Mouse (Mus musculus): Measurements from ENCODE around the gene Atf7. TPM values are rescaled to one million over a fixed set of nuclear protein-coding genes. Genes with fewer than 3 reads are reported as not detected.

Atf7 gene
- polyA plus RNA-seq, 1 experiment from 2014 or later: 48.7 TPM

- peak overlapping the region; percentile 64 for H3K4me3 ChIP-seq
- no peaks in the 10 kb centered on the region for H3K27me3 ChIP-seq
- H3K9ac ChIP-seq: peak overlapping the region; percentile 1; the same call in 1 of the 2 replicates
- no peaks in the 10 kb centered on the region for H3K9me3 ChIP-seq
- no peak for ATAC-seq (ENCODE audit: insufficient number of reproducible peaks, low FRiP score, low TSS enrichment, low read depth)
- H3K4me1 ChIP-seq: peaks cover 42% of the 10 kb centered on the region
- H3K4me2 ChIP-seq: peak overlapping the region; percentile 87
- H3K27ac ChIP-seq: peak overlapping the region; percentile 82
- no peaks in the 10 kb centered on the region for H3K36me3 ChIP-seq
- WGBS: 10% methylated on average over 6 of the region's 6 CpGs
Measured at GRCm38 (mm10) chr15:102511285-102511833, 113.9 kb downstream of the Atf7 start.

DNA sequence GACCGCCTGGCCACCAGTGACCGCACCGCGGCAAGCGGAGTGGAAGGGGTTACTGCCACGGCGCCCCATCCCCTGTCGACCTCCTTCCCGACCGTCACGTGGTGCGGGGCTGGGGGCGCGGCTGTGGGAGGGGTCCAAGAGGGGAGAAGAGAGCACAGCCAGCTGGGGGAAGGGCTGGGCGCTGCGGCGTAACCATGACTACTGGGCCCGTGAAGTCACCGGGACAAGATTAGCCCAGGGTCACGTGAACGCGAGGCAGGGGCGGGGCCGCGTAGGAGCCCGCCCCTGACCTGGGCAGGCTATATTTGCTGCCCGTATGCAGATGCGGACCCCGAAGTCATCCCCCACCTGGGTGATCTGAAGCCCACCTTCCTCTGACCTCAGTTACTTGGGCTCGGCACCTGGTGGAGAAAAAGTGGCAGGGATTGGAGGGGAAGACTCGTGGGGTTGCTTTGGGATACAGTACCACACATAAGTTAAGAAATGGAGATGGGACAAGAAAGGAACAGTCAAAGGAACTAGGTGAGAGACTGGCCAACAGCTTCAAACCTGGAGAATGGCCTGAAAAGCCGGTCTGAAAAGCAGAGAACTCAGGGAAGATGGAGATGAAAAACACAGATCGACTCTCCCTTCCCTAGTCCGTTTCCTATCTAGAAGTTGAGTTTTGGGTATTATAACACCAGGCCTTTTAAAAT is 114.5 kb downstream of the Atf7 start:
- H3K9me3 ChIP-seq: no peaks in the 10 kb centered on the region
- H3K4me1 ChIP-seq: peaks cover 36% of the 10 kb centered on the region
- peak overlapping the region; percentile 64 for H3K4me3 ChIP-seq
- H3K27ac ChIP-seq: peak overlapping the region; percentile 82
- no peaks in the 10 kb centered on the region for H3K36me3 ChIP-seq
- H3K27me3 ChIP-seq: no peaks in the 10 kb centered on the region
- ATAC-seq (ENCODE audit: insufficient number of reproducible peaks, low FRiP score, low TSS enrichment, low read depth): peak; percentile 92
- H3K9ac ChIP-seq: peak overlapping the region; percentile 59
- 2% methylated on average over 34 of the region's 34 CpGs for WGBS
- H3K4me2 ChIP-seq: peak overlapping the region; percentile 87

GRCm38 (mm10) chr15:102510110-102510509 is 115.2 kb downstream of the Atf7 start:
- Histone ChIP-seq H3K27ac (peak overlapping the region; percentile 82), H3K4me3 (peak overlapping the region; percentile 64), H3K27me3 (no peaks in the 10 kb centered on the region), H3K9me3 (no peaks in the 10 kb centered on the region), H3K9ac (peak overlapping the region; percentile 59), H3K4me1 (peaks cover 33% of the 10 kb centered on the region), H3K36me3 (peaks cover 1% of the 10 kb centered on the region; the same call in 1 of the 2 replicates), H3K4me2 (peak overlapping the region; percentile 87)
- WGBS: 4% methylated on average over 9 of the region's 9 CpGs
- peak; percentile 46; the same call in 1 of the 2 replicates for ATAC-seq (ENCODE audit: insufficient number of reproducible peaks, low FRiP score, low TSS enrichment, low read depth)

- peaks cover 19% of the 10 kb centered on the region for H3K36me3 ChIP-seq
- no peak for ATAC-seq (ENCODE audit: insufficient number of reproducible peaks, low FRiP score, low TSS enrichment, low read depth)
- H3K27ac ChIP-seq: no peak overlapping the region
- no peak overlapping the region for H3K4me3 ChIP-seq
- no peaks in the 10 kb centered on the region for H3K27me3 ChIP-seq
- WGBS: 82% methylated on average over 3 of the region's 3 CpGs
- no peak overlapping the region for H3K9ac ChIP-seq
- no peak overlapping the region for H3K4me2 ChIP-seq
- peaks cover 32% of the 10 kb centered on the region for H3K4me1 ChIP-seq
- no peaks in the 10 kb centered on the region for H3K9me3 ChIP-seq
Measured at GRCm38 (mm10) chr15:102508336-102508735, 116.9 kb downstream of the Atf7 start.

- no peak for ATAC-seq (ENCODE audit: insufficient number of reproducible peaks, low FRiP score, low TSS enrichment, low read depth)
- Histone ChIP-seq H3K9me3 (no peaks in the 10 kb centered on the region), H3K27ac (no peak overlapping the region), H3K4me3 (no peak overlapping the region), H3K4me1 (peaks cover 30% of the 10 kb centered on the region), H3K36me3 (peaks cover 26% of the 10 kb centered on the region), H3K4me2 (no peak overlapping the region), H3K27me3 (no peaks in the 10 kb centered on the region), H3K9ac (no peak overlapping the region)
Measured at GRCm38 (mm10) chr15:102507561-102507960, 117.7 kb downstream of the Atf7 start.

GRCm38 (mm10) chr15:102506864-102507263 is 118.4 kb downstream of the Atf7 start:
- Histone ChIP-seq H3K9me3 (no peaks in the 10 kb centered on the region), H3K4me3 (no peak overlapping the region), H3K27ac (no peak overlapping the region; the same call in 1 of the 2 replicates), H3K36me3 (peaks cover 33% of the 10 kb centered on the region), H3K4me1 (peaks cover 23% of the 10 kb centered on the region), H3K27me3 (no peaks in the 10 kb centered on the region), H3K4me2 (no peak overlapping the region), H3K9ac (no peak overlapping the region)
- no peak for ATAC-seq (ENCODE audit: insufficient number of reproducible peaks, low FRiP score, low TSS enrichment, low read depth)
- 78% methylated on average over 1 of the region's 1 CpGs for WGBS

- H3K4me2 ChIP-seq: no peak overlapping the region
- 38% methylated on average over 2 of the region's 2 CpGs for WGBS
- H3K36me3 ChIP-seq: peaks cover 38% of the 10 kb centered on the region
Measured at GRCm38 (mm10) chr15:102506464-102506830, 118.8 kb downstream of the Atf7 start.

GRCm38 (mm10) chr15:102505770-102506463 is 119.3 kb downstream of the Atf7 start:
- Histone ChIP-seq H3K9ac (no peak overlapping the region), H3K36me3 (peaks cover 43% of the 10 kb centered on the region), H3K9me3 (no peaks in the 10 kb centered on the region), H3K27ac (no peak overlapping the region), H3K4me1 (peaks cover 13% of the 10 kb centered on the region), H3K27me3 (no peaks in the 10 kb centered on the region), H3K4me2 (no peak overlapping the region), H3K4me3 (no peak overlapping the region)
- no peak for ATAC-seq (ENCODE audit: insufficient number of reproducible peaks, low FRiP score, low TSS enrichment, low read depth)
- WGBS: 83% methylated on average over 9 of the region's 9 CpGs

More at GRCm38 (mm10) chr15:102506464-102506830, 118.8 kb downstream of the Atf7 start:
- H3K9ac ChIP-seq: no peak overlapping the region
- H3K27me3 ChIP-seq: no peaks in the 10 kb centered on the region
- H3K27ac ChIP-seq: no peak overlapping the region
- no peak for ATAC-seq (ENCODE audit: insufficient number of reproducible peaks, low FRiP score, low TSS enrichment, low read depth)
- peaks cover 19% of the 10 kb centered on the region for H3K4me1 ChIP-seq
- H3K9me3 ChIP-seq: no peaks in the 10 kb centered on the region
- no peak overlapping the region for H3K4me3 ChIP-seq

- Histone ChIP-seq H3K4me1 (peaks cover 10% of the 10 kb centered on the region), H3K9ac (no peak overlapping the region), H3K27ac (no peak overlapping the region), H3K4me3 (no peak overlapping the region), H3K27me3 (no peaks in the 10 kb centered on the region), H3K9me3 (no peaks in the 10 kb centered on the region), H3K36me3 (peaks cover 50% of the 10 kb centered on the region), H3K4me2 (no peak overlapping the region)
- ATAC-seq (ENCODE audit: insufficient number of reproducible peaks, low FRiP score, low TSS enrichment, low read depth): no peak
- 62% methylated on average over 12 of the region's 12 CpGs for WGBS
Measured at GRCm38 (mm10) chr15:102505073-102505769, 120.0 kb downstream of the Atf7 start.

- no peak overlapping the region for H3K27ac ChIP-seq
Measured at GRCm38 (mm10) chr15:102503924-102504782, 121.1 kb downstream of the Atf7 start.

GRCm38 (mm10) chr15:102503447-102503846 is 121.8 kb downstream of the Atf7 start, which contains the start of gene Gm10337:
Gm10337 (plus strand) TSS chr15:102503722.
- WGBS: 79% methylated on average over 1 of the region's 1 CpGs
- no peak for ATAC-seq (ENCODE audit: insufficient number of reproducible peaks, low FRiP score, low TSS enrichment, low read depth)
- Histone ChIP-seq H3K4me2 (no peak within 1 kb of the TSS), H3K4me3 (no peak within 1 kb of the TSS), H3K27me3 (no peaks in the 10 kb centered on the region), H3K36me3 (peaks cover 64% of the 10 kb centered on the region), H3K9me3 (no peaks in the 10 kb centered on the region), H3K9ac (no peak within 1 kb of the TSS), H3K4me1 (0 out of 2 replicates have a peak, but pooled peaks cover 3% of the 10 kb centered on the region), H3K27ac (no peak within 1 kb of the TSS)

More at GRCm38 (mm10) chr15:102503924-102504782, 121.1 kb downstream of the Atf7 start:
- no peaks in the 10 kb centered on the region for H3K9me3 ChIP-seq
- no peak overlapping the region for H3K9ac ChIP-seq
- WGBS: 86% methylated on average over 9 of the region's 9 CpGs
- no peak overlapping the region for H3K4me2 ChIP-seq
- H3K4me1 ChIP-seq: 0 out of 2 replicates have a peak, but pooled peaks cover 3% of the 10 kb centered on the region
- ATAC-seq (ENCODE audit: insufficient number of reproducible peaks, low FRiP score, low TSS enrichment, low read depth): no peak
- no peaks in the 10 kb centered on the region for H3K27me3 ChIP-seq
- H3K36me3 ChIP-seq: peaks cover 60% of the 10 kb centered on the region
- no peak overlapping the region for H3K4me3 ChIP-seq
